Mouse (Mus musculus): ENCODE results near the gene Pip4k2c. TPM values are rescaled to one million over a fixed set of nuclear protein-coding genes. Genes with fewer than 3 reads are reported as not detected.

The Pip4k2c gene
- polyA plus RNA-seq (2017; shearing (Covaris generic)), result 37.4 TPM

DNA sequence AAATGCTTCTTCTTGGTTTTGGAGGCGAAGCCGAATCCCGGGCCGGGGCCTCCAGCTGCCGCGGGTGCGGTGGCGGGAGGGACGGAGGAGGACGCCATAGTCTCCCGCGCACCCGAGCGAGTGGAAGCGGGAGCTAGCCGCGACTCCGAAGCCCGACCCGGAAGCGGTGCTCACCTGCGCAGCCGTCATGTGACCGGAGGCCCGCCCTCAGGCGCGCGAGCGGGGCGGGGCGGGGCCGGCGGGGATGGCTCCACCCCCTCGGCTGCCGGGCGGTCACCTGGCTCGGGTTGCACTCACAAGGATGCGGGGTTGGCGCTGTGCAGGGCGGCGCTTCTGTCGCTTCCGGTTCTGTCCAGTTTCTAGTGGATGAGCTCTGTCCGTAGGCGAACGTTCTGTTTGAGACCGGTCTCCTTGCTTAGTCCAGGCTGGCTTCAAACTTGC, at the start of gene Pip4k2c:
Pip4k2c (minus strand) TSS at position 172 of the 441 bp plus-strand sequence.

DNA sequence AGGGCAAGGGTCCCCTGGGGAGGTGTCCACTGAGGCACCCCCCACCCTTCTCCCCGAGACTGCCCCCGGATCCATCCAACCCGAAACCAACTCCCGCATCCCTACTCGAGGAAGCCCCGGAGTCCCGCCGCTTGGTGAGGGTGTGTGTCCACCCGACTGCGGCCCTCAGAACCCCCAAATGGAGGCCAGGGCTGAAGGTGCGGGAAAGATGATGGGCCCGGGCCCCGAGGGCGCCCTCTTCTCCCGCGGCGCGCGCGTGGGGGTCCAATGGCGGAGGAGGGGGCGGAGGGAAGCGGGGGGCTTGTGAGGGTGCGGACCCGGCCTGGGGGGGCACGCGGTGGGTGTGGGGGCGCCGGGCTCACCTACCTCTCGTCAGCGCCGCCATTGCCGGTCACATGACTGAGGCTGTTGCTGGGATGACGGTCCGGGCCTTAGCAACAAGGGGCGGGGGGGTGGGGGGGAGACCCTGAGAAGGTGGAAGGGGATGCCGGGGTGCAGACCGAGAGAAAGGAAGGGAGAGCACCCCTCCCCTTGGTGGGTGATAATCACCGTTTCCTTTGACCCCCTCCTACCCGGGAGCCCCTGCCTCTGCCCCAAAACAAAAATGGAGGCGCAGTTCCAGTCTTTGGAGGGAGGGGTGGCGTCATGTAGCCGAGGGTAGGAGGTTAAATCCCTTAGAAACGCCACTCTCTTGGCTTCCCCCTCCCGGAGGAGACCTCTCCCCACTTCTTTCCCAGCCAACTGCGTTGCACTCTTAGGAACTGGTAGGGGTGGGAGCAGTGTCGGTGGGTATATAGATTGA, 15.9 kb downstream of the Pip4k2c start, which contains the start of gene Dtx3:
Dtx3 (minus strand) TSS at position 401 of the 802 bp plus-strand sequence.

DNA sequence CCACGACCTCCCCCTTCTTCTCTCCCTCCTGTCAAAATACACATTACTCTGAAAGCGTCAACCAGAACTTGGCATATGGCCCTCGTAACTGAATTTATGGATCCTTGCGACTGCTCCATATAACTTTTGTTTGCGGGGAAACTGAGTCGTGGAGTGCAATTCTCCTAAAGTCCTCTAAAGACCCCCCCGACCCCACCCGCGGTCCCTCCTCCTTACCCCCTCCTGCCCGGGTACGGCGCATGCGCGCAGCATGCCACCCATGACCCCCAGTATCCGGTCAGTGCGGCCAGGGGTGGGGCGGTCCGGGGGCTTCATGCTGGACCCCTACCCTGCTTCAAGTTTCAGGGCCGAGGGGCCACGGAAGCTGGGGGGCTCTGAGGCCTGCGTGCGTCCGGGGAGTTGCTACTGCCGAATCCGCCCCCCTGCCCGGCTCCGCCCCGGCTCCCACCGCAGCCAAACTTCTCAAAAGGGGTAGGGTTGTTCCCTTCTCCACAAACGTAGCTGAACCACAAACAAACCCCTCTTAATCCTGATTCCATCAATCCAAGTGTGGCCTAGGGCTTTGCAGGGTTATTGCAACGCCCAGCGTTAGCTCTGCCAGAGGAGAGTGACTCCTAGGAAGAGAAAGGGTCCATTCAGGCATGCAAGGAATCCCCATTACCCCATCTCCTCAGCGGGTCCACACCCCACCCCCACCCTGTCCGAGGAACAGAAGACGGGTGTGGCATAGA, 21.6 kb downstream of the Pip4k2c start, which contains the start of gene Arhgef25:
Arhgef25 (minus strand) TSS at position 433 of the 731 bp plus-strand sequence.

DNA sequence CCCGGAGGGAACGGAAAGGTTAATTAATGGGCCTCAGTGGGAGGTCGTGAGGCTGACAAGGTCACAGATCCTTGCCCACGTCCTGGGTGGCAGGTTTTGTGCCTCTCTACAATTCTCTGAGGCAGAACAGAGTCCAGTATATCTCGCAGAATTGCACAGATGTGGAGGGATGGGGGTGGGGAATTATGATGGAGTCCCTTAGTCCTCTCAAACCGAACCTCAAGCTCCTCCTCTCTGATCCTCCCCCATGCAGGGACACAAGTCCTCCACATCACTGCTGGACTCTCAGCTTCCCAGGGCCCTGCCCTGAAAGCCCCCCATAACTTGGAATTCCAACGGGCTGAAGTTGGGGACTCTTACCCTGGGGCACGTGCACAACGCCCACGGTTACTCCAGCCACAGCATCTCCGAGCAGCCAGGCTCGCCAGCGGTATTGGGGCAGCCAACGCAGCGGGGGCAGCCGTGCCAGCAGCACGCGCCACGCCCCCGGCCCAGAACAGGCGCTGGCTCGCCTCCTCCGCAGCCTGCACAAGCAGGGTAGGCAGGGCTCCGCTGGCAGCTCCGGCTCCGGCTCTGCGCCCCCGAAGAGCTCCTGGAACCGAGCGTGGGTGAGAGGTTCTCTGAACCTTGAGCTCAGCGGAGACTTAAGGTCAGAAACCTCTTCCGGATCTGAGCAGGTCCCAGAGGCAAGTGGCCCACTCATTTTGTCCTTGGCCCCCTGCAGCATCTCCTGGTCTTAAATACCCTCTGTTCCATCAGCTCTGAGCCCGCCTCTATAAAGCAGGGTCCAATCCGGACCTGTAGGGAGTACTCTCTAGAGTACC, 31.3 kb downstream of the Pip4k2c start, which contains the start of gene Slc26a10:
Slc26a10 (minus strand) TSS at position 775 of the 824 bp plus-strand sequence.

DNA sequence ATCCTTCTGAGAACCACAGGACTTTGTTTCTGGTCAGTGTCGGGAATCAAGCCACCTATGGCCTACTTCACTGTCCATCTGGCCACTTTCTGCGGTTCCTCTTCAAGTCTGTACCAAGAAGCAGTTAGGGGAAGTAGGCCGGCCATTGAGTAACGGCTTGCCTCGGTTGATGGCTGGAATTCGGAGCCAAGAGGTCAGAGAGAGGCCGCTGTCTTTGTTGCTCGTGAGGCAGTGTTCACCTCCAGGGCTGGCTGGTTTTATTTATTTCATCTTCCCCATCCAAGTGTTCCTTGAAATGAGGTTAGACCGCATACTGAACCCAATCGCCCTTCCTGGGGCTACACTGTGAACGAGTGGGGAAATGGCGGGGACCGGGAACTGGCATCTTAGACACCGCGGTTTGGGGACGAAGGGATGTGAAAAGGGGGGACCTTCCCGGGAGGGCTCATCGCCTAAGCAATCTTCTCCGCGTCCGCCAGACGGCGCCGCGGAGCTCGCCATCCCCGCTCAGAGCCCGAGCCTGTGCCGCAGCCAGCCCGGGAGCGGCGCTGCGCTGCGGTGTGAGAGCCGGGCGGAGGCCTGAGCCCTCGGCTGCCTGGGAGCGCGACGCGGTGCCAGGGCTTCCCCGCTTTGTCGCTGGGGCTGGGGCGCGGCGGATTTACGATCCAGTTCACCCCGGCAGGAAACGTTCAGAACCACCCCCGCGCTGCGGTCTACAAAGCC, 46.6 kb downstream of the Pip4k2c start, which contains the start of gene B4galnt1:
B4galnt1 (plus strand) TSS at position 595 of the 723 bp plus-strand sequence.

Other genes starting within 250 kb of the Pip4k2c start
- 37.2 TPM for gene Ctdsp2, start 232.9 kb downstream of the Pip4k2c start, polyA plus RNA-seq (2017; shearing (Covaris generic))
- 0.07 TPM for gene Avil, start 210.9 kb downstream of the Pip4k2c start, polyA plus RNA-seq (2017; shearing (Covaris generic))
- gene Tsfm, start 180.7 kb downstream of the Pip4k2c start, polyA plus RNA-seq (2017; shearing (Covaris generic)), result 51.6 TPM
- gene Mettl1, start 170.2 kb downstream of the Pip4k2c start, polyA plus RNA-seq (2017; shearing (Covaris generic)), result 26.7 TPM
- 0.14 TPM for gene Eef1akmt3, start 170.1 kb downstream of the Pip4k2c start, polyA plus RNA-seq (2017; shearing (Covaris generic))
- not detected for gene Cyp27b1, start 163.3 kb downstream of the Pip4k2c start, polyA plus RNA-seq (2017; shearing (Covaris generic))
- gene March9, start 151.4 kb downstream of the Pip4k2c start, polyA plus RNA-seq (2017; shearing (Covaris generic)), result 1.3 TPM
- 334 TPM for gene Cdk4, start 148.1 kb downstream of the Pip4k2c start, polyA plus RNA-seq (2017; shearing (Covaris generic))
- gene Tspan31, start 141.3 kb downstream of the Pip4k2c start, polyA plus RNA-seq (2017; shearing (Covaris generic)), result 64.1 TPM
- gene Agap2, start 136.3 kb downstream of the Pip4k2c start, polyA plus RNA-seq (2017; shearing (Covaris generic)), result 30.6 TPM
- gene Os9, start 90.5 kb downstream of the Pip4k2c start, polyA plus RNA-seq (2017; shearing (Covaris generic)), result 171 TPM
- 728 TPM for gene B4galnt1, start 46.4 kb downstream of the Pip4k2c start, polyA plus RNA-seq (2017; shearing (Covaris generic))
- gene Slc26a10, start 30.9 kb downstream of the Pip4k2c start, polyA plus RNA-seq (2017; shearing (Covaris generic)), result 5.8 TPM
- gene Arhgef25, start 21.5 kb downstream of the Pip4k2c start, polyA plus RNA-seq (2017; shearing (Covaris generic)), result 0.43 TPM
- gene Dtx3, start 15.9 kb downstream of the Pip4k2c start, polyA plus RNA-seq (2017; shearing (Covaris generic)), result 112 TPM
- 0.74 TPM for gene Kif5a, start 51.8 kb upstream of the Pip4k2c start, polyA plus RNA-seq (2017; shearing (Covaris generic))
- gene Dctn2, start 54.8 kb upstream of the Pip4k2c start, polyA plus RNA-seq (2017; shearing (Covaris generic)), result 117 TPM
- 13.4 TPM for gene Mbd6, start 77.4 kb upstream of the Pip4k2c start, polyA plus RNA-seq (2017; shearing (Covaris generic))
- gene Mars, start 100.2 kb upstream of the Pip4k2c start, polyA plus RNA-seq (2017; shearing (Covaris generic)), result 74.3 TPM
- gene Arhgap9, start 110.4 kb upstream of the Pip4k2c start, polyA plus RNA-seq (2017; shearing (Covaris generic)), result 395 TPM
- 0.54 TPM for gene Gli1, start 130.4 kb upstream of the Pip4k2c start, polyA plus RNA-seq (2017; shearing (Covaris generic))
- gene Inhbe, start 142.8 kb upstream of the Pip4k2c start, polyA plus RNA-seq (2017; shearing (Covaris generic)), result 0.07 TPM
- gene Inhbc, start 158.8 kb upstream of the Pip4k2c start, polyA plus RNA-seq (2017; shearing (Covaris generic)), result not detected
- gene R3hdm2, start 168.7 kb upstream of the Pip4k2c start, polyA plus RNA-seq (2017; shearing (Covaris generic)), result 39.5 TPM